ENCODE assay signal across 9 mouse cellular contexts in genomic region chr11:114727826-114728186, GRCm38 (mm10). TPM values are rescaled to one million over a fixed set of nuclear protein-coding genes. Genes with fewer than 3 reads are reported as not detected.
DNase-seq lines count a peak whose midpoint lies in the region; ATAC-seq and TF ChIP-seq lines count a peak whose summit lies in the region.
"Had no signal": no experiment of that assay in that cellular context is flagged by ENCODE, and none has a peak within 500 bp of the region (broad histone marks: within the 10 kb centered on the region; RNA-seq: fewer than 3 reads in every experiment).

No protein-coding gene starts in this region.

- H3K4me2 ChIP-seq in heart, embryonic 15.5 days, result peak overlapping the region; percentile 65
- peak overlapping the region; percentile 47; the same call in 1 of the 2 replicates for H3K4me2 ChIP-seq in liver, embryonic 16.5 days (ENCODE audit: low read depth, low read length)

- intact Hi-C loops in heart, postnatal 25 days (cut with DNase I), result no loop called here

- H3K9ac ChIP-seq in heart, embryonic 15.5 days, result no peak overlapping the region
- peak overlapping the region; percentile 17; the same call in 1 of the 2 replicates for H3K9ac ChIP-seq in ES-Bruce4 (ENCODE audit: low read depth, poor library complexity, severe bottlenecking)
- H3K9ac ChIP-seq in liver, embryonic 16.5 days (ENCODE audit: low read depth, low read length), result no peak overlapping the region

- DNase-seq in heart, postnatal 25 days (ENCODE audit: low spot score), result no peak
- no peak for DNase-seq in hindbrain, embryonic 10.5 days (ENCODE audit: low spot score)
- DNase-seq in spleen, postnatal 10 days (ENCODE audit: low spot score in 2 of 2), result no peak
- no peak for DNase-seq in adrenal gland, adult 2 months
- no peak for DNase-seq in spleen, postnatal 14 days (ENCODE audit: low spot score in 2 of 2)

- no peak overlapping the region for H3K27ac ChIP-seq in heart, embryonic 15.5 days
- H3K27ac ChIP-seq in ES-Bruce4 (ENCODE audit: insufficient read depth, low read length), result no peak overlapping the region
- H3K27ac ChIP-seq in hindbrain, embryonic 10.5 days, result peak overlapping the region; percentile 60; the same call in 1 of the 2 replicates
- H3K27ac ChIP-seq in liver, embryonic 16.5 days (ENCODE audit: low read length), result no peak overlapping the region
- H3K27ac ChIP-seq: heart, adult 2 months had no signal

- no peak for TF ChIP-seq EP300 in ES-Bruce4 (IDR thresholded peaks at IDR 0.05; ENCODE audit: insufficient read depth, low read depth, low read length)

- no peak for TF ChIP-seq CTCF in ES-Bruce4 (IDR thresholded peaks at IDR 0.05; ENCODE audit: low read depth, low read length)

- H3K27me3 ChIP-seq in heart, embryonic 15.5 days, result peaks cover under 1% of the 10 kb centered on the region; the same call in 1 of the 2 replicates
- no peaks in the 10 kb centered on the region for H3K27me3 ChIP-seq in ES-Bruce4 (ENCODE audit: control insufficient read depth, insufficient read depth, low read length, poor library complexity, severe bottlenecking)
- H3K27me3 ChIP-seq in hindbrain, embryonic 10.5 days (ENCODE audit: insufficient read depth, poor library complexity, severe bottlenecking), result peaks cover 16% of the 10 kb centered on the region
- no peaks in the 10 kb centered on the region; the same call in 1 of the 2 replicates for H3K27me3 ChIP-seq in liver, embryonic 16.5 days (ENCODE audit: control insufficient read depth, insufficient read depth, low read depth, low read length)

- no peaks in the 10 kb centered on the region for H3K36me3 ChIP-seq in heart, embryonic 15.5 days
- no peaks in the 10 kb centered on the region for H3K36me3 ChIP-seq in ES-Bruce4 (ENCODE audit: control insufficient read depth, insufficient read depth, low read length, poor library complexity, severe bottlenecking)
- no peaks in the 10 kb centered on the region for H3K36me3 ChIP-seq in hindbrain, embryonic 10.5 days
- no peaks in the 10 kb centered on the region for H3K36me3 ChIP-seq in liver, embryonic 16.5 days (ENCODE audit: control insufficient read depth, insufficient read depth)

- TF ChIP-seq POLR2A in ES-Bruce4 (IDR thresholded peaks at IDR 0.05; ENCODE audit: insufficient read depth, low read length), result no peak

- H3K4me1 ChIP-seq in heart, embryonic 15.5 days (replicated peaks), result peaks cover 23% of the 10 kb centered on the region
- no peaks in the 10 kb centered on the region for H3K4me1 ChIP-seq in ES-Bruce4 (ENCODE audit: control insufficient read depth, insufficient read depth, low read length)
- H3K4me1 ChIP-seq in hindbrain, embryonic 10.5 days (replicated peaks), result peaks cover 56% of the 10 kb centered on the region
- no peaks in the 10 kb centered on the region for H3K4me1 ChIP-seq in liver, embryonic 16.5 days (ENCODE audit: control insufficient read depth, low read depth, low read length)

- H3K4me3 ChIP-seq in heart, embryonic 15.5 days, result peak overlapping the region; percentile 46
- no peak overlapping the region for H3K4me3 ChIP-seq in ES-Bruce4 (ENCODE audit: low read depth, low read length)
- peak overlapping the region; percentile 49 for H3K4me3 ChIP-seq in hindbrain, embryonic 10.5 days
- H3K4me3 ChIP-seq in liver, embryonic 16.5 days (ENCODE audit: low read depth, low read length), result no peak overlapping the region

- 47% methylated on average over 5 of the region's 5 CpGs for WGBS in heart, embryonic 15.5 days
- 32% methylated on average over 5 of the region's 5 CpGs for WGBS in hindbrain, embryonic 10.5 days
- 32% methylated on average over 5 of the region's 5 CpGs for WGBS in liver, embryonic 16.5 days (ENCODE audit: insufficient replicate concordance)

- ATAC-seq in heart, embryonic 15.5 days (replicated peaks; ENCODE audit: insufficient number of reproducible peaks, insufficient read depth, low FRiP score, low read depth), result no peak
- no peak for ATAC-seq in liver, embryonic 16.5 days (ENCODE audit: low read depth)

- H3K9me3 ChIP-seq in heart, embryonic 15.5 days (replicated peaks), result no peaks in the 10 kb centered on the region
- no peaks in the 10 kb centered on the region for H3K9me3 ChIP-seq in ES-Bruce4 (replicated peaks; ENCODE audit: control insufficient read depth, insufficient read depth, low read length, poor library complexity, severe bottlenecking)
- no peaks in the 10 kb centered on the region for H3K9me3 ChIP-seq in hindbrain, embryonic 10.5 days
- no peaks in the 10 kb centered on the region for H3K9me3 ChIP-seq in liver, embryonic 16.5 days (replicated peaks; ENCODE audit: control insufficient read depth, low read length)

RNA-seq across cellular contexts. Expression of gene Dnaic2, which starts 0.6 kb away (rescaled TPM):
- 0.64 and 1.0 TPM in 2 replicates for polyA plus RNA-seq in heart, embryonic 15.5 days (2015; fragmentation: Nextera tagmentation; extraction: Ambion mirVana)
- total RNA-seq in heart, postnatal 25 days (2021), result under 1 TPM; 0.13 to 0.25 TPM
- 1.3 and 1.7 TPM in 2 replicates for polyA plus RNA-seq in ES-Bruce4 (2011; ENCODE audit: insufficient read depth, insufficient read length, low read depth, missing spikeins)
- polyA plus RNA-seq in hindbrain, embryonic 10.5 days (2016; fragmentation: Nextera tagmentation; extraction: Ambion mirVana), result 4.0 and 6.3 TPM in 2 replicates
- polyA plus RNA-seq in liver, embryonic 16.5 days (2015; fragmentation: Nextera tagmentation; extraction: Ambion mirVana), result 0.63 and 1.4 TPM in 2 replicates
- total RNA-seq in adrenal gland, adult 2 months (2021), result under 1 TPM; 0.17 to 0.58 TPM
- 0.49 and 0.85 TPM in 2 replicates for polyA plus RNA-seq in adrenal gland, adult 2 months (2012; rRNA removed)

RNA-seq across cellular contexts. Expression of gene Kif19a, which starts 37.4 kb away (rescaled TPM):
- 0.16 and 0.33 TPM in 2 replicates for polyA plus RNA-seq in heart, embryonic 15.5 days (2015; fragmentation: Nextera tagmentation; extraction: Ambion mirVana)
- under 1 TPM; 0.13 to 0.25 TPM for total RNA-seq in heart, postnatal 25 days (2021)
- 1.0 and 1.4 TPM in 2 replicates for polyA plus RNA-seq in ES-Bruce4 (2011; ENCODE audit: insufficient read depth, insufficient read length, low read depth, missing spikeins)
- 1.1 and 3.8 TPM in 2 replicates for polyA plus RNA-seq in hindbrain, embryonic 10.5 days (2016; fragmentation: Nextera tagmentation; extraction: Ambion mirVana)
- 0.09 and 0.17 TPM in 2 replicates for polyA plus RNA-seq in liver, embryonic 16.5 days (2015; fragmentation: Nextera tagmentation; extraction: Ambion mirVana)
- total RNA-seq in adrenal gland, adult 2 months (2021), result under 1 TPM; 0.48 to 0.66 TPM
- 0.48 and 1.3 TPM in 2 replicates for polyA plus RNA-seq in adrenal gland, adult 2 months (2012; rRNA removed)

RNA-seq across cellular contexts. Expression of gene Ttyh2, which starts 52.6 kb away (rescaled TPM):
- 9.3 and 11.6 TPM in 2 replicates for polyA plus RNA-seq in heart, embryonic 15.5 days (2015; fragmentation: Nextera tagmentation; extraction: Ambion mirVana)
- 1 to 10 TPM; 5.3 to 5.8 TPM for total RNA-seq in heart, postnatal 25 days (2021)
- 11.7 and 11.8 TPM in 2 replicates for polyA plus RNA-seq in ES-Bruce4 (2011; ENCODE audit: insufficient read depth, insufficient read length, low read depth, missing spikeins)
- 15.6 and 15.9 TPM in 2 replicates for polyA plus RNA-seq in hindbrain, embryonic 10.5 days (2016; fragmentation: Nextera tagmentation; extraction: Ambion mirVana)
- 11.5 and 15.3 TPM in 2 replicates for polyA plus RNA-seq in liver, embryonic 16.5 days (2015; fragmentation: Nextera tagmentation; extraction: Ambion mirVana)
- 100 to 1,000 TPM in 1 of 2 experiments, 10 to 100 TPM in 1; 70.3 to 115 TPM for total RNA-seq in adrenal gland, adult 2 months (2021)
- polyA plus RNA-seq in adrenal gland, adult 2 months (2012; rRNA removed), result 135 and 182 TPM in 2 replicates

RNA-seq across cellular contexts. Expression of gene Rpl38, which starts 59.5 kb away (rescaled TPM):
- polyA plus RNA-seq in heart, embryonic 15.5 days (2015; fragmentation: Nextera tagmentation; extraction: Ambion mirVana), result 553 and 775 TPM in 2 replicates
- 100 to 1,000 TPM; 532 to 566 TPM for total RNA-seq in heart, postnatal 25 days (2021)
- 1,928 and 2,044 TPM in 2 replicates for polyA plus RNA-seq in ES-Bruce4 (2011; ENCODE audit: insufficient read depth, insufficient read length, low read depth, missing spikeins)
- polyA plus RNA-seq in hindbrain, embryonic 10.5 days (2016; fragmentation: Nextera tagmentation; extraction: Ambion mirVana), result 959 and 1,042 TPM in 2 replicates
- 598 and 706 TPM in 2 replicates for polyA plus RNA-seq in liver, embryonic 16.5 days (2015; fragmentation: Nextera tagmentation; extraction: Ambion mirVana)
- 1,000 to 10,000 TPM; 1,183 to 1,186 TPM for total RNA-seq in adrenal gland, adult 2 months (2021)
- 64.3 and 68.3 TPM in 2 replicates for polyA plus RNA-seq in adrenal gland, adult 2 months (2012; rRNA removed)

Comparison
In these comparisons a context has a peak if more than half of its experiments do, and no peak if none do; other contexts are left out.
1. H3K4me3 ChIP-seq: peak in heart, embryonic 15.5 days (single experiment) and hindbrain, embryonic 10.5 days (single experiment); none in ES-Bruce4 (single experiment) and liver, embryonic 16.5 days (single experiment).